Mouse (Mus musculus) right cerebral cortex, postnatal 14 days (tissue): ENCODE data around the gene Greb1.

Experiments
- DNase-seq: peaks from one replicate; pipeline ENCODE4 v3.0.0; 2022

Gene Greb1

DNA sequence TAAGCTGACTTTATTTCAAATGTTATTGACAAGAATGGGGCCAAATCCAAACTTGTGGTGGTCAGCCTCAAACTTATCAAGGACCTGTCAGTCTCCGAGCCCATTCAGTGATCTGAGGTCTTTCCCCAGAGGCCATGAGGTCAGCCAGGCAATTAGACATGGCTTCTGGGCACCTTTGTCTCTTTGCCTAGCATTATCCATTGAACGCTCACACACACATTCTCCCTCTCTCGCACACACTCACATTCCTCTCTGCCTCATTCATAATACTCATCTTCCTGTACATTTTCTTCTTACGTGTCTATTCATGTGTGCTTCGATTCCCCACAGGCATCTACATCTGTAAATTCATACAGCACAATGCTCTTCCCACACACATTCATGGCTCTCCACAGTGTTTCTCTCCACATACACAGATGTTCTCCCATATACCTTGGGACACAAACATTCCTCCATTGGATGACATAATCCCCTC lies 3.3 kb upstream of the Greb1 start:
- DNase-seq: no peak

DNA sequence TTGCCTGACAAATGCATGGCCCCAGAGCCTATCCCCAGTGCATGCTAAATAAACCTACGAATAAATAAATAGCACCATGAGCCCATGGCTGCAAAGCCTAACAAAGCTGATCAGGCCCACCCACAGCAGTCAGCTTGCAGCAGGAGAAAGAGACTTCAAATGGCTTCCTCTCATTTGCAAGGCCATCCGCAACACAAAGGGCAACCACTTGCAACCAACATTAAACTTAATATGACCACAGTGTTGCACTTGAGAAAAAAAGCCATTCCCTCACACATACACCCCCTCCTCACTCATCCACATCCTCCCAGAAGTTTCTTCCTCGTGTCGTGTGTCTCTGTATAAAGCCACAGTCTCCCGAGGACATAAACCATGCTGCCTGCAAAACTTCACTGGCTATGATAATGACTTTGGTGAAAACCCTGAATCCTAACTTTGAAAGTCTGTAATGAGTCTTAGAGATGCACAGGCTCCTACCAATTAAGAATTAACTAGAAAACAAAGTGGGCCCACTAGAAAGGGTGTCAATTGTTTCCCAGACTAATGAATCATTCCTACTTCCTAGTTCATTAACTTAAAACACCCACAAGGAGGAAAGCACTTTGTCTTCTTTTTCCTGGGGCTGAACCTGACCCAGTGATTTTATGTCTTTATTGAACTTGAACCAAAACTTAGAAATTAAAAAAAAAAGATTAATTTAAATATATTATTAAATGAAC lies 2.7 kb upstream of the Greb1 start:
- DNase-seq: no peak

DNA sequence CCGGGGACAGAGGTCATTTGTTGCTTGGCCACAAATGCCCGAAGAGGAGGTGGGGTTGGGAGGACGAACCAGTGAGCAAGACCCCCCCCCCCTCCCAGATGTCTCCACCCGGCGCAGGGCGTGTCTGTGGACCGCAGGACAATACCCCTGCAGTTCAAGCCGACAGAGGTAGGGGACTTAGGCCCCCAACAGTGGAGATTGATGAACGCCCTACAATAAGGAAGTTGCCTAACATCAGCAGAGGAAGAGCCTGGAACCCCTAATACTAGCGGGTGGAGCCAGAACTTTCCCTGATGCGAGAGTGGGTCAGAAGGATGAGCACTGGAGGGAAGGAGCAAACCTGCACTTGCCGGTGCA lies 251 bp upstream of the Greb1 start:
- DNase-seq: no peak

DNA sequence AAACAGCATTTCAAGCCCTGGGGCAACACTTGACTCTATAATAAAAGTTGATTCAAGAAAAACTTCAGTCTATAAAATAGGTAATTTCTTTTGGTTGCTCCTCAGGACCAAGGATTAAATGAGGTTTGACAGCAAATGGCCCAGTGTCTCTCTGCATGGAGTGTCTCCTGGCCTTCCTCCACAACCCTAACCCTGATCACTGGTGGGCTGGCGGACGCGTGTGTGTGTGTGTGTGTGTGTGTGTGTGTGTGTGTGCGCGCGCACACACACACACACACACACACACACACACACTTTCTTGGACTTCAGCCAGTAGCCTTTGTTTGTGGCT lies 793 bp downstream of the Greb1 start:
- DNase-seq: no peak

DNA sequence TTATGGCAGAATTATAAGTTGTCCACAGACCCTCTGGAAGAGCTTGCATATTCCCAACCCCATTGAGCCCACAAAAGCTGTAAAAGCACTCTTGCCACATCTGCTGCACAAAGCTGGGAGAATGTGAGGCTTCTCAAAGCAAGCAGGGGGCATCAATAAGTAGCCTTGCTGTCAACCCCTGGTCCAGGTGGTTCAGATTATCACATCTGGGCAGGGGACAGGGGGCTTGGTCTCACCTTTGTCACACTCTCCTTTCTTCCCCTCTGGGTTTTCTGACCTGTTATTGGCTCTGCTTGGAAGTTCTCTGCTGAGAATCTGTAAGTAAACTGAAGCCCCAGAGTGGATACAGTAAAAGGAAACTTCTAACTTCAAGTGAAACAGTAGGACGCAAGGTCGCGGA lies 1.8 kb downstream of the Greb1 start:
- DNase-seq: no peak

DNA sequence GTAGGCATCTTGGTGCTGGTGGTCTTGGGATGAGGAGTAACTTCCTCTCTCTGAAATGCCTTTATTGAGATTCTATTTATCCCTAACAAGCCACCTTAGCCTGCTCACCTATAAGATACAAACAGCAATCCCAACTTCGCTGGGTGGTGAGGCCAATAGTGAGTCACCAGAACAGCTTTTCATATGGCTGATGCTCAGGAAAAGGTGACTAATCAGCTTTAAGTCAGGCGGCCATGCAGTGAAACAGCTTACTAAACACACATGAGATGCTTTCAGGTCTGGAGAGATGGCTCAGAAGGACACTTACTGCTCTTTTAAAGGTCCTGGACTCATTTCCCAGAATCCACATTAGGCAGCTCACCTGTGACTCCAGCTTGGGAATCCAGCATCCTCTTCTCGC lies 4.9 kb downstream of the Greb1 start:
- DNase-seq: no peak

DNA sequence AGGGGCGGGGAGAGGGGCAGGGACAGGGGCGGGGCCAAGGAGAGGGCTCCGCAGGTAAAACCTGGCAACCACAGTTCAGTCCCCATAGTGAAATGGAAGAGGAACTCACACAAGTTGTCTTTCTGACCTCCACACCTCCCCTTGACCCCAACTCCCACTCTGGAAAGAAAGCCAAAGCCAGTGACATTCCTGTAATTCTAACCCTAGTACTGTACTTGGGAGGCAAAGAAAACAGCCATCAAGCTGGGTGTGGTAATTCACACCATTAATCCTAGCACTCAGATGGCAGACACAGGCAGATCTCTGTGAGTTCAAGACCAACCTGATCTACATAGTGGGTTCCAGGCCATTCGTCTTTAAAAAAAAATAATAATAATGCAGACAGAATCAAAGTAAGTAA lies 7.3 kb downstream of the Greb1 start:
- no peak for DNase-seq

DNA sequence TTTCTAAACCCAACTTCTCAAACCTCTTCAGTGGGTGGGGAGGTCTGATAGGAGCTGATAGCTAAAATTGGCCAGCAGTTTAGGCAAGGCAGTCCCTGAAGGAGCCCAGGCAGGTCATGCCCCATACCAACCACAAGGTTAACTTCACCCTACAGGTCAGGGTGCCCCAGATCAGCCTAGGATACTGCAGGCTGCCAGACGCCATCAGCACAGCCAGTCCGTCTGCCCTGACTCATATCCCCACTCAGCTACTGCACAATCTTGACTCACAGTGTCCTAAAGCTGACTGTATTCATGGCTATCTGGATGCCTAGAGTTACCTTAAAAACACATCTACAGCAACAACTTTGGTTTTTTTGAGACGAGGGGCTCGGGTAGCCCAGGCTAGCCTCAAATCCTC lies 10.2 kb downstream of the Greb1 start:
- DNase-seq: no peak

DNA sequence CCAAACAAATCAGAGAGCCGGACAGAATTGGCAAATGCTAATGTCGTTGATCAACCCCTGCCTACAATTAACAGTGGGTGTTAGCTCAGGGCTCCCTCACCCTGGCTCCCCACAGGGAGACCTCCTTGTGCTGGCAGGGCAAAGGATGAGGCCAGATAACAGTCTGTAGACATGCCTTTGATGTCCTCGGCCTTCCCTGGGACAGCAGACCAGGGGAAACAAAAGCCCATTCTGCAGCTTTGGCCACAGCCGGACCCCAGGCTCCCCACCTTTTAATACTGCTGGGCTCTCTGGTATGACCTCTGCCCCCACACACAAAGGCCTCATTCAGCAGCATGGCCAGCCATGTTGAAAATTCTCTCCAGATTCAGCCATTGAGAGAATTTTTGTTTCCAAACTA lies 10.9 kb downstream of the Greb1 start:
- no peak for DNase-seq

DNA sequence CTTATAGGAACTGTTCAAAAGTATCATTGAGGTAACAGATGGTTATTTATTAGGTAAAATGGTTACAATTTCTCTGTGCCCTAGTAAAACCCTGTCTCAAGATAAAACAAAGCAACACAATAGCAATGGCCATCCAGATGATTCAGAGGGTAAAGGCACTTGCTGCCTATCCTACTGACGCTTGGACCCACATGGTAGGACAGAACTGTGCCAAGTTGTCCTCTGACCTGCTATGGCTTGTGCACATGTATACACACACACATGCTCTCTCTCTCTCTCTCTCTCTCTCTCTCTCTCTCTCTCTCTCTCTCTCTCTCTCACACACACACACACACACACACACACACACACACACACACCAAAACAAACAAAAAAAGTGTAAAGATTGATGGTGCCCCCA lies 11.5 kb downstream of the Greb1 start:
- no peak for DNase-seq

DNA sequence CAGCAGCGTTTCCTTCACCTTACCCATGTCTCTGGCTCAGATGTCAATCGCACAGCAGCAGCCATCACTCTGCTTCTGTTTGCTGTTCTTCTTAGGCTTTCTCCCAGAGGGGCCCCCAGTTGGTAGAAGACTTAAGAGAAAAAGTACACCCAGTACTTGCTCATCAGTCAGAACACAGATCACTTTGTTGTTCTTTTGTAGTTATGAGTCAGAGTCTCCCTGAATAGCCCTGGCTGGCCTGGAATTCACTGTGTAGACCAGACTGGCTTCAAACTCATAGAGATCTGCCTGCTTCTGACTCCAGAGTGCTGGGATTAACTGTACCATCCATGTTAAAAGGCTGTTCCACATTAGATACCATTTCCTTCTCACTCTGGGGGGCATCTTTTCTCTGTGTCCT lies 12.1 kb downstream of the Greb1 start:
- DNase-seq: no peak

DNA sequence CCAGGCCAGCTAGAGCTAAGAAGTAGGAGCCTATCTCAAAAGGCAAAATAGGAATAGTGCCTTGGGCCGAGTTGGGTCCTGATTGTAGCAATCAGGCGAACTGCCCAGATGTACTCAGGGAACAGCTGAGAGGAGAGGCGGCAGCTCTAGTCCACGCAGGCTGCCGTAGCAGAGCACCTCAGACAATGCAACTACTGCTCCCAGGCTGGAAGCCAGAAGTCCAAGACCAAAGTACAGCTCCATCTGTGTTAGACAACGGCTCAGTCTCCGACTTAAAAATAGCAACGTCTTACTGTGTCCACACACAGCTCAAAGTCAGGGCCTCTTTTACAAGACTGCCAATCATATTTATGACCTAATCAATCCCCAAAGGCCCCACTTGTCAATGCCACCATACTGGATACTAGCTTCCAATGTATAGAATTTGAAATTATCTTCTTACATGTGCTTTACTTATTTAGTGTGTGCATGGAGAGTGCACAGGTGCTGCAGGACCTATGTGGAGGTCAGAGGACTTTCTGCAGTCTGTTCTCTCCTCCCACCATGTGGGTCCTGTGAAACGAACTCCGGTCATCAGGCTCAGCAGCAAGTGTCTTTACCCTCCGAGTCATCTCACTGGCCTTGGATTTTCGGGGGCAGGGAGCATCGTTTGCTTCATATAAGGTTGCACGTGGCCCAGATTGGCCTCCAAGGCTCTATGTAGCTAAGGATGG lies 19.5 kb downstream of the Greb1 start:
- no peak for DNase-seq

DNA sequence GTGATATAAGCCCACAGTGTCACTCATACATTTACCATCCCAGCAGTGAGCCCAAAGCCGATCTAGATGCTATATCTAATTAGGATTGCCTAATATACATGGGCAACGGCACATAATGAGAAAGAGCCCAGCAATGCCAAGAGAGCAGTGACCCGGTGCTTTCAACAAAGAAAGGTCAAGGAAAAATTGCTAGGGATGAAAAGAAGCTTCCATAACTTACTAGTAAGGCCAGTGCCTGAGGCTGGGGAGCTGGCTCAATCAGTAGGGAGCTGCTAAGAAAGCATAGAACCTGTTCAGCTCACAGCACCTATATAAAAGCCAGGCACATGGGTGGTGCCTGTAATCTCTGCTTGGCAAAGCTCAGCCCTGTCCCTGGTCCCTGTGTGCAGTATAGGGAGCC lies 20.4 kb downstream of the Greb1 start:
- no peak for DNase-seq

DNA sequence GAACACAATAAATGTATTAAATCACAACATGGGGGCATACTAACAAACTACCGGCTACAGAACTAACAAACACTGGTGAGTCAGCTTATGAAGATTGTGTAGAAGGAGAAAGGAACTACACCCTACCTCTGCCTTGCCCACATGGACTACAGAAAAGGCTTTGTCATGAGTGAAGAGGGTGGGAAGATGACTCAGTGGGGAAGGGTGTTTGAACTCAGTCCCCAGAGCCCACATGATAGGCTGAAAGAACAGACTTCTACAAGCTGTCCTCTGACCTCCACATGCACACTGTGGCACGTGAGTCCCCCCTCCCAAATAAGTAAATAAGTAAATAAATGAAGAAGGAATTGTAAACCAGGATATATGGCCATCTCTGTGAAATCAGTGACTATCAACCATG lies 21.5 kb downstream of the Greb1 start:
- DNase-seq: no peak

DNA sequence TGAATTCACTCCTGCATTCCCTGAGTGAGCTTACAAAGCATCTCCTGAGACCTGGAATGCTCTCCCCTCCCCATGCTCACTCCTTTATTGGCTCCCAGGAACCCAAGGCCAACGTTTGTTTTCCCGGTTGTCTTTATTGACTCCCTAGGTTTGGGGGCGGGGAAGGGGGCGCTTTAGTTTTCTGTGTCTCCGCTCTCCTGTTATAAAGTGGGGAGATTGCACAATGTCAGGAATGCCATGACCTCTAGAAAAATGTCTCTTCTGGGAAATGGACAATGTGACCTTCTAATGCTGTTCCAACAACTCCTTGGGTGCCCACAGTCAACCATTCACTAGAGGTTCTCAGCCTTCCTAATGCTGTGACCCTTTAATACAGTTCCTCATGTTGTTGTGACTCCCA lies 22.2 kb downstream of the Greb1 start:
- no peak for DNase-seq

DNA sequence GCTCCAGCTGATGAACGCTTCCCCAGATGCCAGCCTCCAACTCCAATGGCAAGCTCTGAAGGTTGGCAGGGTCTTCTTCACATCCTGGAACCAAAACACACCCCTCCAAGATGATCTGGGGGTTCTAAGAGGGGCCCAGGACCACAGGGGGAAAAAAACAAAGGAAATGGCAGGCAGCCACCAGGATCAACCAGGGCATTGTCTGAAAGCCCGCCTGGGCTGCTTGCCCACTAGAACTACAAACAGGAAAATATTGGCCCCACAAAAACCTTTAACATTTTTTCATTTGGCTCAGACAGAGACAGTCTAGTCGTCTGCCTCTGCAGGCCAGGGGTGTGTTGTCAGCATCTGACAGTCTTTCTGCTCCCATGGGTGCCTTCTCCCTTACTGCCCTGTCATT lies 25.3 kb downstream of the Greb1 start:
- no peak for DNase-seq

DNA sequence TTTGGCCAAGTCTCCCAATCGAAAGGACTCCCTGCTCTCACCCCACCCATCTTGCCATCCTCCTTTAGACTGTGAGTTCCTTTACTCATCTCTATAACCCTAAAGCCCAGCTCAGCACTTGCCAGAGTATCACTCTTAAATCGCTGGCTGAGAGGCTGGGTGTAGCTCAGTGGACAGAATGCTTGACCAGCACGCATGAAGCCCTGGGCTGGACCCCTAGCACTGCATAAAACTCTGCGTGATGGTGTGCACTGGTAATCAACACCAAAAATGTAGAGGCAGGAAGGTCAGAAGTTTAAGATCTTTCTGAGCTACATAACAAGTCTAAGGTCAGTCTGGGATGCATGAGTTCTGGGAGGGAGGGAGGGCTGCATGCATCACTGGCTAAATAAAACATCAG lies 26.1 kb downstream of the Greb1 start:
- no peak for DNase-seq

DNA sequence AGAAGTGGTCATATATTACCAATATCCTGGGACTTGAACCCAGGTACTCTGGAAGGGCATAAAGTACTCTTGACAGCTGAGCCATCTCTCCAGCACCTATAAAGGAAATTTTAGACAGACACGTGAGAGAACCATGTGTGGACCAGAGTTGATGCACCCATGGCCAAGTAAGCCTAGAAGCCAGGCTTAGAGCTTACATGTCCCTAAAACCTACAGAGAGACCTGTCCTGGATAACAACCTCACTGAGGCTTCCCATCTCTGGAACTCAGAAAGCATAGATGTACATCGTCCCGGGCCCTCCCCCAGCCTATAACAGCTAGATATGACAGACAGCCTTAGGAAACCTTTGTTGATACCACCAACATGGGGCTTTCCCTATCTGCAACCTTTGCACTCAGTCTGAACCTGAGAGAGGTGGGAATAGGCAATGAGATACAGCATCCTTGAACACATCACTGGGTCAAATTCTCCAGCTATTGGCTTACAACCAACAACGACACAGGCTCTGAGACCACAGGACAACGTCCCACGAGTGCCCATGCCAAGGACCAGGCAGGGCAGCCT lies 31.0 kb downstream of the Greb1 start:
- DNase-seq: no peak

DNA sequence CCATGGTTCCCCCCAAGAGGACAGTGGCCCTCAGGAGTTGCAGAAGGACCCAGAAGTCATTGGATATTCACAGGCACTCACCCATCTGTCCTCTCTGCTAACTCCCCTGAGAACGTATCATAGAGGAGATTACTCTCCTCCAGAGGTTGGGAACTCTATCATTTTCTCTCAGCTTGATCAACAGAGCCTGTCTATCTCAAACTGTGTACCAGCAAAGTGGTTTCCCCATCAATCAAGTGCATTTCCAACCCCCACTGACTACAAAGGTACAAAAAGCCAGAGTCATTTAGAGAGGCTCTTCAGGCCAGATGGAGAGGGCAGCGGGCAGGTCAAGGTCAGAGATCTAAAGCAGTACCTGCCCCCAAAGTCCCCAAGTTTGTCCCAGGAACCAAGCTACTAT lies 32.0 kb downstream of the Greb1 start:
- DNase-seq: no peak

DNA sequence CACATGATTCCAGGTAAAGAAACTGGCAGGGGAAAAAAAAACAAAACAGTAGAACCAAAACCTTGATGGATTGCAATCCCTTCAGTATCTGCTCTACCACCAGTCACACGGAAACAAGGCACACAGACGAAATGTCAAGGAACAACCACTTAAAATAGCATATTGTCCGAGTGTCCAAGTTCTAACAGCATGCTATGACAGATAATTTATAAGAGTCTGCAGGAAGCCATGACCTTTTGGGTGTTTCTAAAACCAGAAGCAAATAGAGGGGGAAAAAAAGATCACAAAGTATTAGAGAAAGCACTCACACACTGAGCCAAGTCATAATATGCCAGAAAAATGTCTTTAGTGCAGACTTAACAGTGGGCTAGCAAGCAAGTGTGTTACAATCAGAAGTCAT lies 32.4 kb downstream of the Greb1 start:
- DNase-seq: no peak

DNA sequence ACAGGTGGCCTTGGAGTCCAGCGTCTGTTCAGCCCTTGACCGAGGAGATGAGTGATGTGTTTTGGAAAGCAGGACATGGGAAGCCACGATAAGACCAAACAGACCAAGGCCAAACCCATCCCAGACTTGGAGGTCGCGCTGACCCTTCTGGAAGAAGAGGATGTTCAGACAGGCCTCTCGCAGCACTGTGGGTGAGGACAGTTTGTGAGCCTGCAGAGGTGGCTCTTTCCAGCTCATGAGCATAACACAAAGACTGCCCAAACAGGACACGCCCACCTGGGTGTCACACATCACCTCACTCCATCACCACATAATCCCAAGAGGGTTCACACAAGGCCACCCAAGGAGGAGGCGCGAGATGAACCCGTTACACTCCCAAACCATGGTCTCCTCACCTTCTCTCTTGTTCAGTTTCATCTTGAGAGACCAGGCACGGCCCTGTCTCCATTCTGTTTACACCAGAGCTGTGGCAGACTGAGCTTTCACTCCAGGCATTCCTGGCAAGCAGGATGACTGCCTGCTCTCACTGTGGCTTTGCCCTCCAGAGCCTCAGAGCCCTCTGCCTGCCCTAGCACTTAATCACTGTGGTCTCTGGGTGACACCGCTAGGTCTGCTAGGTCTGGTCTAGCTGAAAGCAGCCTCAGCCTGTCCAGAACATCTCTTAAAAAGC lies 35.8 kb downstream of the Greb1 start:
- DNase-seq: no peak

DNA sequence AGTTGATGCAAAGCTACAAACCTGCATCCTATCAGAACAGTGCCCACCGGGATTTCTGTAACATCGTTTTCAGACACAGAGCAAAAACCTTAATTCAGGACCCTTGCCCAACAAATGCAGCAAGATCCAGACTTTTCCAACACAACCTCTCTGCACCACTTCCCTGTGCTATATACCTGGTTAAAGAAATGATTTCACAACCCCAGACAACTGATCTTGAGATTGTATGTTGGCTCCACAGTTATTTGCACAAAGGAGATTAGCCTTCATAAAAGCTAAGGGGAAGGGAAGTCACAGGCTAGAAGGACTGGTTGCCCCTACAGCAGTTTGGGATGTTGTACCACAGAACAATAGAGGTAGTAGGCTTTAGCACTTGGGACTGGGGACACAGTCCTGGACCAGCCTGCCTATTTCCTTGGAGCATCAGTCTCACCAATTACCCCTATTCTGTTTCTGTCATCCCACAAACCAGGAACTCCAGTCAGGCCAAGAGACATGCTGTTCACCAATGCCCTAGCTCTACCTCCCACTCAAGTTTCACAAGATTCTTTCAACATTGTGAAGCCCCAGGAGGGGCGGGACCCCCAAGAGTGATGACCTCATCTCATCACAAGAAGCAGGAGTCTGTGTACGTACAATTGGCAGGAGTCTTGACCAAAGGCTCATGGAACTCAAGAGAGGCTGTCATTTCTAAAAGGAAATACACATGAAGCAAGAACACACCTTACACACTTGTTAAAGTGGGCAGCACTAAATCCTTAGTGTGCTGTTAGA lies 36.9 kb downstream of the Greb1 start:
- DNase-seq: no peak

DNA sequence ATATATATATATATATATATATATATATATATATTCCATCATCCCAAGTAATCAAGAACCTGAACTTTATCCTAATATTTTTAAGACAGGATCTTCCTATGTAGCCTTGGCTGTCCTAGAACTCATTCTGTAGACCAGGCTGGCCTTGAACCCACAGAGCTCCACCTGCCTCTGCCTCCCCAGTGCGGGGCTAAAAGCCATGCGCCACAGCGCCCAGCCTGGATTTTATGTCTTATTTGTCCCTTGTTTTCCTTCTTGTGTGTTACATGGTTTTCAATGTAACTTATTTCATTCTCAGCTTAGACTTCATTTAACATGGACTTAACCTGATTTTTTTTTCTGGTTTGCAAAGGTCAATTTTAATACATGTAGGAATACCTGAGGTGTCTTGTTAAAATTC lies 39.2 kb downstream of the Greb1 start:
- DNase-seq: no peak
